Mouse (Mus musculus) thymus, postnatal 4 days (tissue): ENCODE measurements around the gene Ifitm10.

Source experiments
- DNase-seq: peaks from one replicate; pipeline ENCODE4 v3.0.0; 2021

Ifitm10 gene

GRCm38 (mm10) chr7:142389961-142390650 is 16.6 kb upstream of the Ifitm10 start:
- peak; percentile 4 for DNase-seq

- no peak for DNase-seq
These were observed 15.2 kb upstream of the Ifitm10 start for GRCm38 (mm10) chr7:142388740-142389139.

GRCm38 (mm10) chr7:142388198-142388597 is 14.6 kb upstream of the Ifitm10 start:
- no peak for DNase-seq

DNA sequence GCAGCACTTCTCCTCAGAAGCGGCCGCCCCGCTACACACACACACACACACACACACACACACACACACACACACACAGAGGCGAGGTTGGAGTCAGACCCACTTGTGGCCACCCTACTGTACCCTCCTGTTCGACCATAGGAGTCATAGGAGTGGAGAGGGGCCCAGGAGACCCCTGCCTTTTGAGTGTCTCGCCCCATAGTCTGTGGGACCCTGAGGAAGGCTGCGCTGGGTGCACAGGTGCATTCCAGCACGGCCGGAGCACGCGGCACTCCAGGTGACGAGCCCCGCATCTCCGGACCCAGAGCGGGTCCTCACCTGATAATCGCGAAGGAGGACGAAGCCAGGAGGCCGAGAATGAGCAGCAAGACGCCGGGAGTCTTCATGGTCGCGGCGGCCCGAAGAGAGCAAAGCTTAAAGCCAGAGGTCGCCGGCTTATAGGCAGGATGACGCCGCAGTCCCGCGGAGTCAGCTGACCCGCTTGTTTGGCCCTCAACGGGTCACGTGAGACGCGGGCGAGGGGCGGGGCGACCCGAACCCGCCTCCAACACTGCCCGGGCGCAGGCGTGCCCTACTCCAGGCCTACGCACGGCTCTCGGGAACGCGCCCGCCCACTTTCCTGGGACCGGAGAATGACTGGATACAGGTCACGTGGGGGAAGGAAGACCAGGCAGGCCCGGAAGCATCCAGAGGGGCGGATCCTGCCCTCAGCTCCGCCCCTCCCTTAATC is 14.0 kb upstream of the Ifitm10 start, which contains the start of gene Ctsd:
Ctsd (minus strand) TSS at position 620 of the 730 bp plus-strand sequence.
- DNase-seq: peak; percentile 96

- peak; percentile 56 for DNase-seq
These were observed 13.2 kb upstream of the Ifitm10 start for GRCm38 (mm10) chr7:142386621-142387201.

GRCm38 (mm10) chr7:142385742-142386403 is 12.3 kb upstream of the Ifitm10 start:
- no peak for DNase-seq

- DNase-seq: no peak
These were observed 10.8 kb upstream of the Ifitm10 start for GRCm38 (mm10) chr7:142384306-142384705.

DNA sequence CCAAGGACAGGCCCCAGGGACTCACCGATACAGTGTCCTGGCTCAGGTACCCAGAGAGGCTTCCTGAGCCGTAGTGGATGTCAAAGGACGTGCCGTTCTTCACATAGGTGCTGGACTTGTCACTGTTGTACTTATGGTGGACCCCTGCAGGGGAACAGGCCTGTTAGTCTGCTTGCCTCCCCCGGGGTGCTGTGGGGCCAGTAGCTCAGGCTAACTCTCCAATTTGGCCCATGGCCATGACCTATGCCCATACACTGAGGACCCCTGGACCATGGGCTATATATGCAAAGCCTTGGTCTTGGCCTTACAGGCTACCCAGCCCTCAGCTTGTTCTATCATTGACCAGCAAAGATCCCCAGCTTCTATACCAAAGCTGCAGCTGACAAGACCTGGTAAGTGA is 9.0 kb upstream of the Ifitm10 start, which contains the start of gene Gm49369:
Gm49369 (minus strand) TSS at position 101 of the 400 bp plus-strand sequence.
- DNase-seq: no peak

DNA sequence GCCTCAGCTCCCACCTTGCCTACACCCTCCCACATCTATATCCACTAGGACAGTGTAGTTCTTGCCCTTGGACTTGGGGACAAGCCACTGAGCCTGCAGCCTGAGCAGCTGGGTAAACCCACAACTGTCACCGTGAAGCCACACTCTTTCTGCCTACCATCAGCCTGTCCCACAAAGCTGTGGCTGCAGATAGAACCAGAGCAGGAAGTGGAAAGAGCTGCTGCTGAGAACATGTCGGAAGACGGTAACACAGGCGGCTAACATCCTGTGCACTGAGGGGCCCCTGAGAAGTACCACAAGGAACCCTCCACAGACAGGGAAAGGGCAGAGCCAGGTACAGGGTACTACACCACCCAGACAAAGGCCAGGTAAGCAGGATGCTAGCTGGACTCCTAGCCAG is 7.6 kb upstream of the Ifitm10 start:
- DNase-seq: peak; percentile 76

DNA sequence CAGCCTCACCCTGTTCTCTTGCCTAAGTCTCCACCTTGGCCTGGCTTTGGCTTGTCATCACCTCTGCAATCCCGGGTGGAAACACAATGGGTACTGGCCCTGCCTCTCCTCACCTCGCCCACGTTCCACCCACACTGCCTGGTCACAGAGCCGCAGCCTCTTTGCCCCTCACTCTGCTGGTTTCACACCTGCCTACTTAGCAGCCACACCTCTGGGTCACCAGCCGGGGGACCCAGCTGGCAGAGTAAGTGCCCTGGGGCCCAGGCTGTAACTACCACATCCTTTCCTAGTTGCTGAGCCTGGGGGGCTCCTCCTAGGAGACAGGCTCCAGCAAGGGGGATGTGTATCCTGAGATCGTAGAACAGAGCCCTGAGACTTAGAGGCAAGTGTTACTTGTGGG is 5.6 kb upstream of the Ifitm10 start:
- DNase-seq: peak; percentile 71

DNA sequence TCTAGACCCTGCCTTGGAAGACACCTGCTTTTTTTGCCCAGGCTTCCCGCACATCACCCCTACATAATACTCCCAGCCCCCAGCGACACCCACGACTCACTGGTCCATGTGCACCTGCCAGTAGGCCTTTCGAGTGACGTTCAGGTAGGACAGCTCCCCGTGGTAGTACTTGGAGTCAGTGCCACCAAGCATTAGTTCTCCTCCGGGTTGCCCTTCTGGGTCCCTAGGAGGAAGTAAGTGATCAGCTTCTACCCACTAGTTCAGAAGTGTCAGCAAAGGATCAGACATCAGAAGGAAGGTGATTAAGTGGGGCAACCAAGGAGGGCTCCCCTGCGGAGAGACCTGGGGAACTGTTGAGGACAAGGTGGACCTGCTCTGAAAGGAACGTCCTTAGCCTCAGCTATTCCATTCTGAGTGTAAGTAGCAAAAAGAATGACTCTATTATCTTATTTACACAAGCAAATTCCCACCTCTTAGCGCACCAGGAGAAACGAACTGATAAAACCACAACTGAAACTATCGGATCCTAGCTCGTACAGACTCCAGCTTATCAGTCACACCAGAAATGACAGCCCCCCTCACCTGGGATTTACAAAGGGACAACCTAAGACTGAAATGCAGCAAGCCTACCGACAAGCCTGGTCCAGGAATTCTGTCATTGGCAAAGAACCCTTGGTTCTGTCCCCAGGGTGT is 3.8 kb upstream of the Ifitm10 start:
- DNase-seq: no peak

- DNase-seq: no peak
These were observed 2.5 kb upstream of the Ifitm10 start for GRCm38 (mm10) chr7:142376096-142376495.

DNA sequence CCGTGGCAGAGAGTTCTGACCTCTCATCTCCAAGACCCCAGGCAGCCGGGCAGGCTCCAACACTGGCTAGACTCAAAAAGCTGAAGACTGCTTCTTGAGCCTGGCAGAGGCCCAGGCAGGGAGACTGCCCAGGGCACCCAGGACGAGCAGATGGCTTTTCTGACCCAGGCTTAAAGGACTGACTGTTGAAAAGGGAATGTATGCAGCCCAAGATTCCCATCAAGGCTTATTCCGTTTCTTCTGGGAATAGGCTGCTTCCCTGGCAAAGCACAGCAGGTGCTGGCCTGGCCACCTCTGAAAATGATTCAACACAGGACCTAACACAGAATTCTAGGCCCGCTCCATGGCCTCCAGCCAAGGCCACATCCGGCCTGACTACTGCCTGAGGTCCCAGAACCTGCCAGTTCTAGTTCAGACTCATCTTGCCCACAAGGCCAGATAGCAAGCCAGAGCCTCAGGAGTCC is 1.7 kb upstream of the Ifitm10 start:
- no peak for DNase-seq

- no peak for DNase-seq
These were observed 961 bp upstream of the Ifitm10 start for GRCm38 (mm10) chr7:142374413-142375015.

DNA sequence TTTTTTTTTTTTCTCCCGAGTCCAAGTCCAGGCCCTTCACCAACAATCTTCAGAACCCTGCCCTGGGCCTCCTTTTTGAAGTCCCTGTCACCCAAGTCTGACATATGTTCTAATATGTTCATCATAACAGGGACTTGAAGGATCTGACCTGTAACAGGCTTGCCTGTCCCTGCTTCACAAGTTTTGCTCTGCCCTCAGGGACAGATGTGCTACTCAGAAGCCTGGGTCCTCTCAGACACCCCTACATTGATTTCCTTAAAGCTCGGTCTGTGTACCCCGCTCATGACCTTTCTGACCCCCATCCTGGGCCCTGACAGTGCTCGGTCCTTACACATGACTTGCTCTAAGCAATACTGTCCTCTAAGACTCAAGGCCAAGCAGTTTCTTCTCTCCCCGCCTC is 514 bp downstream of the Ifitm10 start:
- DNase-seq: no peak

- peak; percentile 71 for DNase-seq
These were observed 1.5 kb downstream of the Ifitm10 start for GRCm38 (mm10) chr7:142371768-142372661.

DNA sequence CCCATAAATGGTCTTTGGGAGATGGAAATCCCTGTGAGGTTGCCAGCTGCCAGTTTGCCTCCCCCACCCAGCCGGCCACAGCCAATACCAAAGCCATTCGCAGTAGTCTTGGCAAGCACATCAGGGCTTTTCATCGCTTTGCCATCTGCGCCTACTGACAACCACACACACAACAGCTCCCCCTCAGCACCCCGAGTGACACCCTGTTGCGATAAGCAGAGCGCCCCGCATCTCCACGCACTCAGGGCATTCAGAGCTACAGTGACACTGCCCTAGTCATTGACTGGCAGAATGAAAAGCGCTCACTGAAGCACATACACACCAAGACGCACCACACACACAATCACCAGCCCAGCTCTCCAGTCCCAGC is 2.2 kb downstream of the Ifitm10 start:
- DNase-seq: no peak

DNA sequence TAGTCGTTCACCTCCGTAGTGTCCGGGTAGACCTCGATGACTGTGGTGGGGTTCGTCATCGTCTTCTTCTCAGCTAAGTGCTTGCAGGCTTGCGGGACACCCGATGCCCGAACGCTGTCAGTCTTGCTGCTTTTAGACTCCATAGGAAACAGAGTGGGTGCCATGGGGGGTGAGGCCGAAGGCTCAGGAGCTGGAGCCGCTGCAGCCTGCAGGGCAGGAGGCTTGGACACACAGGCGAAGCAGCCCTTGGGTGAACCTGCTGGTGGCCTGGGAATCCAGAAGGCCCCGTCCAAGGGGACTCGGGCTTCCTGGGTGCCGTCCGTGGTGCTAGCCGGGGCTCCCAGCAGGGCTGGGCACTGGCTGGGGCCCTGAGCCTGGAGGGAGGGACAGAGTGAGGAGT is 2.6 kb downstream of the Ifitm10 start:
- DNase-seq: peak; percentile 36

- no peak for DNase-seq
These were observed 3.7 kb downstream of the Ifitm10 start for GRCm38 (mm10) chr7:142369820-142370219.

DNA sequence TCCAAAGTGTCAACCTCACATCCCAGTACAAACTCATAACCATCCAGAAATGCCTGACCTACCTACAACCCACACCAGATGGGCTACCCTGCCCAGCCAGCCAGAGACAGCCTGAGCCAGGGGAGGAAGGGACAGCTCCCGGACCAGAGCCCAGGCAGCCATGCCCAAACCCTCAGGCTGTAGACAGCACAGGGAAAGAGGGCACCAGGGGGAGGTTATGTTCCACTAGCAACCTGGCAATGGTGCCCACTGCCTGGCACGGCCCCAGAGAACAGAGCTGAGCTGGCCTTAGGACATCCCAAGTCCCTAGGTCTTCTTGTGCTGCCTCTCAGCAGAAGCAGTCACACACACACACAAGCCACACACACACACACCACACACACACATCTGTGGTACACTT is 4.7 kb downstream of the Ifitm10 start:
- DNase-seq: no peak

- DNase-seq: no peak
These were observed 10.4 kb downstream of the Ifitm10 start for GRCm38 (mm10) chr7:142363107-142363506.
